ENCODE assay signal across 14 mouse cellular contexts in the genomic region with DNA sequence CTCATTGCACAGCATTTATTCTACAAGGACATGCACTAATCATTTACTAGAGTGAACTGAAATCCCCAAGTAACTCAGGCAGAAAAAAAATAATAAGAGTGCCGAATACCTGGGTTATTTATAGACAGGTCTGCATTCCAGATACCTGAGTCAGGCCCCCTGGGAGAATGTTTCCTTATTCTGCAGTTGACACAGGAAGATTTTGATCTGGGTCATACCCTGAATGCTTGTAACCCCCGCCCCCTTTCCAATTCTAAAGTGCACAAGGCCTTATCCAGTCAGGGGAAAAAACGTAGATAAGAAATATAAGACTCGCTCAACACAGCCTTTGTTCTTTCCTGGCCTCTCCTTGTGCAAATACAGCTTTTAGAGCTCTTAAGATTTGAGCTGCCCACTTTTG. TPM values are rescaled to one million over a fixed set of nuclear protein-coding genes. Genes with fewer than 3 reads are reported as not detected.
DNase-seq lines count a peak whose midpoint lies in the region; ATAC-seq and TF ChIP-seq lines count a peak whose summit lies in the region.
"Had no signal": no experiment of that assay in that cellular context is flagged by ENCODE, and none has a peak within 500 bp of the region (broad histone marks: within the 10 kb centered on the region; RNA-seq: fewer than 3 reads in every experiment).

No protein-coding gene starts in this region.

- ATAC-seq in heart, embryonic 15.5 days (replicated peaks; ENCODE audit: insufficient number of reproducible peaks, insufficient read depth, low FRiP score, low read depth), result peak; percentile 48; the same call in 1 of the 2 replicates
- ATAC-seq in kidney, embryonic 16.5 days (ENCODE audit: low FRiP score, low TSS enrichment), result peak; percentile 85
- ATAC-seq in inflammation-experienced regulatory T-cells, adult 6 months, result no peak
- ATAC-seq: midbrain, embryonic 13.5 days had no signal

- intact Hi-C loops in gastrocnemius, adult 2 months (cut with DNase I), result no loop called here

- H3K4me2 ChIP-seq in heart, embryonic 15.5 days, result peak overlapping the region; percentile 6; the same call in 1 of the 2 replicates
- H3K4me2 ChIP-seq in kidney, embryonic 16.5 days (replicated peaks; ENCODE audit: low read depth, low read length), result no peak overlapping the region
- H3K4me2 ChIP-seq: liver, embryonic 13.5 days; midbrain, embryonic 13.5 days; neural tube, embryonic 12.5 days had no signal

- no peaks in the 10 kb centered on the region for H3K9me3 ChIP-seq in heart, embryonic 15.5 days (replicated peaks)
- no peaks in the 10 kb centered on the region for H3K9me3 ChIP-seq in kidney, embryonic 16.5 days (ENCODE audit: low read length)
- H3K9me3 ChIP-seq: liver, embryonic 13.5 days; midbrain, embryonic 13.5 days; neural tube, embryonic 12.5 days had no signal

- H3K36me3 ChIP-seq in heart, embryonic 15.5 days, result no peaks in the 10 kb centered on the region
- H3K36me3 ChIP-seq in kidney, embryonic 16.5 days (ENCODE audit: insufficient read depth, low read length), result no peaks in the 10 kb centered on the region
- H3K36me3 ChIP-seq: liver, embryonic 13.5 days; midbrain, embryonic 13.5 days; neural tube, embryonic 12.5 days had no signal

- H3K4me1 ChIP-seq in heart, embryonic 15.5 days (replicated peaks), result peaks cover 23% of the 10 kb centered on the region
- H3K4me1 ChIP-seq in kidney, embryonic 16.5 days (ENCODE audit: insufficient read depth, low read length), result peaks cover 28% of the 10 kb centered on the region
- H3K4me1 ChIP-seq: liver, embryonic 13.5 days; midbrain, embryonic 13.5 days had no signal

- H3K4me3 ChIP-seq in gastrocnemius, adult 2 months, result no peak overlapping the region
- no peak overlapping the region for H3K4me3 ChIP-seq in heart, embryonic 15.5 days
- H3K4me3 ChIP-seq in kidney, embryonic 16.5 days (ENCODE audit: low read length), result no peak overlapping the region
- H3K4me3 ChIP-seq: liver, embryonic 13.5 days; midbrain, embryonic 13.5 days; neural tube, embryonic 12.5 days had no signal

- peak overlapping the region; percentile 59 for H3K27ac ChIP-seq in gastrocnemius, adult 2 months
- peak overlapping the region; percentile 57 for H3K27ac ChIP-seq in heart, embryonic 15.5 days
- H3K27ac ChIP-seq in kidney, embryonic 16.5 days (ENCODE audit: low read length), result peak overlapping the region; percentile 76
- H3K27ac ChIP-seq: liver, embryonic 13.5 days; midbrain, embryonic 13.5 days; neural tube, embryonic 12.5 days had no signal

- H3K27me3 ChIP-seq in heart, embryonic 15.5 days, result no peaks in the 10 kb centered on the region
- H3K27me3 ChIP-seq in kidney, embryonic 16.5 days (ENCODE audit: insufficient read depth, low read length), result no peaks in the 10 kb centered on the region
- H3K27me3 ChIP-seq: liver, embryonic 13.5 days; midbrain, embryonic 13.5 days; neural tube, embryonic 12.5 days had no signal

- WGBS in heart, embryonic 15.5 days, result 11% methylated on average over 4 of the region's 4 CpGs
- 29% methylated on average over 4 of the region's 4 CpGs for whole genome bisulfite sequencing in kidney, embryonic 16.5 days

- no peak for TF ChIP-seq CTCF in gastrocnemius, adult 2 months (IDR thresholded peaks at IDR 0.05)

- no peak overlapping the region for H3K9ac ChIP-seq in heart, embryonic 15.5 days
- H3K9ac ChIP-seq in kidney, embryonic 16.5 days (replicated peaks; ENCODE audit: low read length), result no peak overlapping the region
- H3K9ac ChIP-seq: liver, embryonic 13.5 days; midbrain, embryonic 13.5 days; neural tube, embryonic 12.5 days had no signal

- no peak for DNase-seq in gastrocnemius, adult 2 months
- DNase-seq in gastrocnemius, adult 8-10 months (ENCODE audit: low spot score in 2 of 2), result no peak
- DNase-seq in lung, postnatal 14 days, result peak; percentile 61
- no peak for DNase-seq in testis, postnatal 10 days (ENCODE audit: low spot score)
- no peak for DNase-seq in spleen, postnatal 10 days (ENCODE audit: low spot score in 2 of 2)
- DNase-seq: adrenal gland, postnatal 14 days; layer of hippocampus, postnatal 36 days; liver, embryonic 13.5 days had no signal

RNA-seq across cellular contexts. Expression of a gene that starts 19.1 kb away (rescaled TPM):
- 10 to 100 TPM; 18.3 to 50.1 TPM for total RNA-seq in gastrocnemius, adult 2 months (2021)
- total RNA-seq in gastrocnemius, adult 8-10 months (2022), result 10 to 100 TPM; 15.8 to 33.5 (median 25.7) TPM
- 0.38 and 0.63 TPM in 2 replicates for polyA plus RNA-seq in heart, embryonic 15.5 days (2015; fragmentation: Nextera tagmentation; extraction: Ambion mirVana)
- polyA plus RNA-seq in kidney, embryonic 16.5 days (2015; fragmentation: Nextera tagmentation; extraction: Ambion mirVana), result 25.6 and 26.6 TPM in 2 replicates
- polyA plus RNA-seq in inflammation-experienced regulatory T-cells, adult 6 months (2017; shearing (Covaris generic)), result not detected
- total RNA-seq: adrenal gland, postnatal 14 days; MEL had no signal
- polyA plus RNA-seq: midbrain, embryonic 13.5 days had no signal

Comparison
In these comparisons a context has a peak if more than half of its experiments do, and no peak if none do; other contexts are left out.
1. RNA of a gene that starts 19.1 kb away (polyA plus RNA-seq): 25.6 to 26.6 TPM in kidney, embryonic 16.5 days; 0.38 to 0.63 TPM in heart, embryonic 15.5 days and not detected in inflammation-experienced regulatory T-cells, adult 6 months; every median in the first group is over 10 times any median in the second.
2. Peak in every context shown above with its lines, with median percentiles within 50 percentile points of each other: H3K27ac ChIP-seq.